Mouse (Mus musculus): ENCODE measurements around the gene Kcnj3. TPM values are rescaled to one million over a fixed set of nuclear protein-coding genes. Genes with fewer than 3 reads are reported as not detected.

The Kcnj3 gene
- total RNA-seq, 2 experiments from 2014 or later: 53.0 to 54.5 TPM

GRCm38 (mm10) chr2:55503390-55504176 lies 67.8 kb downstream of the Kcnj3 start:
- intact Hi-C loops (cut with DNase I): no loop called here
- DNase-seq (ENCODE audit: low spot score): no peak

GRCm38 (mm10) chr2:55505712-55506111 lies 69.9 kb downstream of the Kcnj3 start:
- intact Hi-C loops (cut with DNase I): no loop called here
- DNase-seq (ENCODE audit: low spot score): no peak

- intact Hi-C loops (cut with DNase I): no loop called here
- DNase-seq (ENCODE audit: low spot score): no peak
Observed at GRCm38 (mm10) chr2:55517297-55517696, 81.5 kb downstream of the Kcnj3 start.

GRCm38 (mm10) chr2:55532738-55533491 lies 97.1 kb downstream of the Kcnj3 start:
- intact Hi-C loops (cut with DNase I): no loop called here
- DNase-seq (ENCODE audit: low spot score): no peak

- intact Hi-C loops (cut with DNase I): no loop called here
- no peak for DNase-seq (ENCODE audit: low spot score)
Observed at GRCm38 (mm10) chr2:55534946-55535345, 99.2 kb downstream of the Kcnj3 start.

GRCm38 (mm10) chr2:55535482-55535881 lies 99.7 kb downstream of the Kcnj3 start:
- no peak for DNase-seq (ENCODE audit: low spot score)
- intact Hi-C loops (cut with DNase I): no loop called here

- intact Hi-C loops (cut with DNase I): no loop called here
Observed at GRCm38 (mm10) chr2:55547612-55548011, 111.8 kb downstream of the Kcnj3 start.

GRCm38 (mm10) chr2:55558368-55558985 lies 122.7 kb downstream of the Kcnj3 start:
- no peak for DNase-seq (ENCODE audit: low spot score)
- intact Hi-C loops (cut with DNase I): no loop called here

More at GRCm38 (mm10) chr2:55547612-55548011, 111.8 kb downstream of the Kcnj3 start:
- no peak for DNase-seq (ENCODE audit: low spot score)

GRCm38 (mm10) chr2:55569291-55569690 lies 133.5 kb downstream of the Kcnj3 start:
- intact Hi-C loops (cut with DNase I): no loop called here
- DNase-seq (ENCODE audit: low spot score): no peak

- no peak for DNase-seq (ENCODE audit: low spot score)
- intact Hi-C loops (cut with DNase I): no loop called here
Observed at GRCm38 (mm10) chr2:55571425-55571824, 135.7 kb downstream of the Kcnj3 start.

- DNase-seq (ENCODE audit: low spot score): no peak
- intact Hi-C loops (cut with DNase I): no loop called here
Observed at GRCm38 (mm10) chr2:55580286-55580685, 144.5 kb downstream of the Kcnj3 start.

- intact Hi-C loops (cut with DNase I): no loop called here
- DNase-seq (ENCODE audit: low spot score): no peak
Observed at GRCm38 (mm10) chr2:55591226-55591988, 155.6 kb downstream of the Kcnj3 start.

Measured in heart, postnatal 25 days (tissue).